23 mouse cellular contexts compared by ENCODE assay signal in the genomic region with DNA sequence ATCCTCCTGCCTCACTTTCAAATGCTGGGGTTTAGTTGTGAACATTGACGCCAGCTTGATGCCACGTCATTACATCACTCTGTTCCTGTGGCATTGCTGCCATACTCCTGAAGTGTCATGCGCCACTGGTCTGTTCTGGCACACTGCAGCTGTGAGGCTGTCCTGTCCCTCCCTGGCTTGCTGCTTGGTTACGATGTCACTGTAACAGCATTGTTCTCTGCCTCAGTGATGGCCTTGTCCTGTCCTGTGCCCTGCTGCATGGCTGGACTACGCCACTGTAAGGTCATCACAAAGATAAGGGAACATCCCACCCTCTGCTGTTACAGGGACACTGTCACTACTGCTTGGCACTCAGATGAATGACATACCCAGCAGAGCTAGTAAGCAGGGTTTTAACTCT. TPM values are rescaled to one million over a fixed set of nuclear protein-coding genes. Genes with fewer than 3 reads are reported as not detected.
DNase-seq lines count a peak whose midpoint lies in the region; TF ChIP-seq lines count a peak whose summit lies in the region.
"Had no signal": no experiment of that assay in that cellular context is flagged by ENCODE, and none has a peak within 500 bp of the region (broad histone marks: within the 10 kb centered on the region; RNA-seq: fewer than 3 reads in every experiment).

No protein-coding gene starts in this region.

- no peak for TF ChIP-seq CTCF in layer of hippocampus, adult 2 months (conservative IDR thresholded peaks at IDR 0.05)

- intact Hi-C loops in left cerebral cortex, postnatal 4 days (cut with DNase I) = no loop called here

- peak; percentile 6 for DNase-seq in cerebellum, adult 11-12 months
- no peak for DNase-seq in cerebellum, adult 9-10 months
- DNase-seq in layer of hippocampus, adult 2 months (ENCODE audit: low spot score in 2 of 2) = no peak
- no peak for DNase-seq in layer of hippocampus, postnatal 14 days (ENCODE audit: low spot score in 2 of 2)
- DNase-seq in left cerebral cortex, adult 9 months (ENCODE audit: low spot score in 2 of 2) = peak; percentile 8 to 22
- DNase-seq in left cerebral cortex, postnatal 4 days = no peak
- peak; percentile 39 for DNase-seq in testis, postnatal 14 days (ENCODE audit: low spot score)
- DNase-seq: adrenal gland, adult 8-10 months; adrenal gland, postnatal 36 days; B cell, adult 2 months; cerebellum, adult 11 months; cerebellum, postnatal 10 days; embryo, embryonic 11 days; gastrocnemius, postnatal 10 days; heart, adult 2 months had no signal

- no peak overlapping the region for H3K4me3 ChIP-seq in layer of hippocampus, adult 2 months
- H3K4me3 ChIP-seq: embryonic facial prominence, embryonic 15.5 days; erythroblast, embryonic 14.5 days; forebrain, embryonic 10.5 days; heart, adult 2 months; heart, embryonic 12.5 days; hindbrain, embryonic 10.5 days had no signal

- H3K27ac ChIP-seq in layer of hippocampus, adult 2 months = peak overlapping the region; percentile 28; the same call in 1 of the 2 replicates
- H3K27ac ChIP-seq: embryonic facial prominence, embryonic 15.5 days; forebrain, embryonic 10.5 days; heart, adult 2 months; hindbrain, embryonic 10.5 days; hindbrain, embryonic 14.5 days had no signal

RNA-seq across cellular contexts. Expression of a gene that starts 48.5 kb away (rescaled TPM):
- total RNA-seq in layer of hippocampus, adult 2 months (2021) = 1 to 10 TPM; 1.7 to 2.9 TPM
- total RNA-seq in layer of hippocampus, postnatal 14 days (2021) = 1 to 10 TPM; 4.3 to 5.9 TPM
- total RNA-seq in left cerebral cortex, postnatal 4 days (2021) = 1 to 10 TPM; 2.1 to 3.0 TPM
- total RNA-seq: common myeloid progenitor, adult 5-6 weeks; heart, adult 2 months; heart, postnatal 25 days had no signal

RNA-seq across cellular contexts. Expression of a gene that starts 51.9 kb away (rescaled TPM):
- 100 to 1,000 TPM; 102 to 103 TPM for total RNA-seq in layer of hippocampus, adult 2 months (2021)
- total RNA-seq in layer of hippocampus, postnatal 14 days (2021) = 100 to 1,000 TPM; 113 to 118 TPM
- 10 to 100 TPM; 83.3 to 92.5 TPM for total RNA-seq in left cerebral cortex, postnatal 4 days (2021)

RNA-seq across cellular contexts. Expression of a gene that starts 57.7 kb away (rescaled TPM):
- total RNA-seq in layer of hippocampus, adult 2 months (2021) = 1 to 10 TPM; 3.5 to 3.8 TPM
- 1 to 10 TPM; 2.1 to 6.2 TPM for total RNA-seq in layer of hippocampus, postnatal 14 days (2021)
- total RNA-seq in left cerebral cortex, postnatal 4 days (2021) = 1 to 10 TPM; 1.9 to 2.4 TPM

Comparison
In these comparisons a context has a peak if more than half of its experiments do, and no peak if none do; other contexts are left out.
1. DNase-seq: peak in cerebellum, adult 11-12 months (single experiment), left cerebral cortex, adult 9 months (2 of 2) and testis, postnatal 14 days (single experiment); none in cerebellum, adult 9-10 months (single experiment), layer of hippocampus, adult 2 months (0 of 2), layer of hippocampus, postnatal 14 days (0 of 2) and left cerebral cortex, postnatal 4 days (single experiment).